Mouse (Mus musculus) heart, postnatal 0 days (tissue): ENCODE measurements around the gene Kcnq4. TPM values are rescaled to one million over a fixed set of nuclear protein-coding genes. Genes with fewer than 3 reads are reported as not detected.

Experiments used
- ATAC-seq: fragments of 200-750 bp; cut with Nextera tagmentation; 2 replicates; pipeline ENCODE4 v1.8.0; 2017; ENCODE audit warnings: low read depth, moderate number of reproducible peaks, moderate library complexity; ENCODE audit not compliant: insufficient read depth
- DNase-seq: peaks from one replicate; pipeline ENCODE4 v3.0.0-alpha.2; 2016; ENCODE audit warnings: low spot score
- H3K27ac ChIP-seq: fragments of 300-500 bp; sonication (generic); 2 replicates; pipeline ENCODE4 v1.5.1; 2014; ENCODE audit warnings: low read depth, mild to moderate bottlenecking
- H3K27me3 ChIP-seq: fragments of 300-500 bp; sonication (generic); 2 replicates; pipeline ENCODE4 v1.6.1; 2014; ENCODE audit warnings: low read length, mixed read lengths; ENCODE audit not compliant: control insufficient read depth, insufficient read depth
- H3K36me3 ChIP-seq: fragments of 300-500 bp; sonication (generic); replicated peaks from 2 replicates; pipeline ENCODE4 v1.6.1; 2014; ENCODE audit warnings: low read length, mixed read lengths; ENCODE audit not compliant: control insufficient read depth, insufficient read depth
- H3K4me1 ChIP-seq: fragments of 300-500 bp; sonication (generic); 2 replicates; pipeline ENCODE4 v1.6.1; 2014; ENCODE audit warnings: antibody characterized with exemption; ENCODE audit not compliant: control insufficient read depth, insufficient read depth
- H3K4me2 ChIP-seq: fragments of 300-500 bp; sonication (generic); 2 replicates; pipeline ENCODE4 v1.6.1; 2014; ENCODE audit warnings: low read depth, mild to moderate bottlenecking, low read length, moderate library complexity
- H3K4me3 ChIP-seq: fragments of 300-500 bp; sonication (generic); 2 replicates; pipeline ENCODE4 v1.5.1; 2014; ENCODE audit warnings: low read depth, low read length
- H3K9ac ChIP-seq: fragments of 300-500 bp; sonication (generic); replicated peaks from 2 replicates; pipeline ENCODE4 v1.6.1; 2014; ENCODE audit warnings: low read depth, low read length, mixed read lengths
- H3K9me3 ChIP-seq: fragments of 300-500 bp; sonication (generic); replicated peaks from 2 replicates; pipeline ENCODE4 v1.6.1; 2016; ENCODE audit warnings: low read length; ENCODE audit not compliant: control insufficient read depth
- CTCF ChIP-seq: IDR thresholded peaks from 2 replicates; pipeline ENCODE4 v1.5.1; 2016; ENCODE audit warnings: antibody characterized with exemption, control low read depth, low read depth
- EP300 ChIP-seq: IDR thresholded peaks from 2 replicates; pipeline ENCODE4 v1.6.1; 2016; ENCODE audit warnings: antibody characterized with exemption, low read depth
- WGBS: fragments of 180-500 bp; shearing (Covaris S2); extraction: QIAGEN DNeasy Blood & Tissue Kit; methylation state at CpG from one replicate; pipeline ENCODE4 v1.1.7; 2014; 5-methylcytosine and 5-hydroxymethylcytosine counted together
- polyA plus RNA-seq: library from polyadenylated mRNA; unstranded; fragments of >200 nt; fragmentation: Nextera tagmentation; extraction: Ambion mirVana; gene quantifications from 2 replicates; pipeline ENCODE4 v1.2.1, GENCODE M21; 2015
- total RNA-seq: library from RNA; depleted of rRNA; stranded (reverse); fragments of >200 nt; gene quantifications from 2 replicates; pipeline ENCODE4 v1.2.3, GENCODE M21; 2014; ENCODE audit warnings: low replicate concordance

The Kcnq4 gene
- total and polyA plus RNA-seq, 2 experiments from 2014 or later = 0.57 to 2.9 TPM

DNA sequence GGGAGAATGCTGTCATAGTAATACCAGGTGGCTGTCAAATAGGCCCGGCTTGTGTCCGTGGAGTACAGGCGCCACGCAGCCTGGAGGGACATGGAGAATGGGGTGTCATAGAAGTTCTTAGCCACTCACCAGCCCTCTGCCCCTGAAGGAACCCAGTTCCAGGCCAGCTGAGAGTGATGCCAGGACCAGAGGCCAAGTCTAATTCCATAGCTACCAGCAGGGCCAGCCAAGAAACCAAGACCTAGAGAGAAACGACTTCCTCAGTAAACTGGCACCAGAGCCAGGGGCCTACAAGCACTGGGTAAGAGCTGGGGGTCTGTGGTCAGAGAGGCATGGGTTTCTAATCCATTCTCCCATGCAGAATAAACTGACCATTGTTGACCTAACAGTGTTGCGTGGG, 35.4 kb downstream of the Kcnq4 start:
- 90% methylated on average over 6 of the region's 6 CpGs for WGBS
- TF ChIP-seq CTCF = no peak
- no peak for TF ChIP-seq EP300
- H3K27me3 ChIP-seq = peaks cover 38% of the 10 kb centered on the region
- H3K4me3 ChIP-seq = no peak overlapping the region
- peaks cover 6% of the 10 kb centered on the region for H3K4me1 ChIP-seq
- H3K9me3 ChIP-seq = no peaks in the 10 kb centered on the region
- no peaks in the 10 kb centered on the region for H3K36me3 ChIP-seq
- DNase-seq (no peak), ATAC-seq (no peak)
- H3K9ac ChIP-seq = no peak overlapping the region
- H3K27ac ChIP-seq = no peak overlapping the region
- H3K4me2 ChIP-seq = no peak overlapping the region

DNA sequence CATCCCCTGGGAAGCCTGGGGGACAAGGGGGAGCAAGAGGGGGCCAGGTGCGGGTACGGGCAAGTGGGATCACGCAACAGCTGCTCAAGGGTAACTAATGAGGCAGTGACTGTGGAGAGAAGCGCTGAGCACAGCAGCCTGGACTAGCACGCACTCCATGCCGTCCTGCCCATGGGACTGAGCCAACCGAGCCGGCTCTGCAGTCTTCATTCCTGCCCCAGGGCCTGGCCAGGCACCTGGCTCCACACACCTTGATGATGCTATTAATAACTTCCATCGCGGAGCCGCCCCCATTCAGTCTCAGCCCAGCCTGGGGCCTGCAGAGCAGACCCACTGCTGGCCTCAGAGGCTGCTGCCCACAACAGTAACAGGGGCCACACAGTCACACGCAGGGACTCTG, 36.2 kb downstream of the Kcnq4 start:
- H3K36me3 ChIP-seq = no peaks in the 10 kb centered on the region
- H3K27ac ChIP-seq = no peak overlapping the region
- H3K4me1 ChIP-seq = peaks cover 6% of the 10 kb centered on the region
- no peaks in the 10 kb centered on the region for H3K9me3 ChIP-seq
- no peak overlapping the region for H3K4me3 ChIP-seq
- ATAC-seq = no peak
- H3K4me2 ChIP-seq = no peak overlapping the region
- WGBS = 80% methylated on average over 12 of the region's 12 CpGs
- peaks cover 34% of the 10 kb centered on the region for H3K27me3 ChIP-seq
- no peak for TF ChIP-seq CTCF
- TF ChIP-seq EP300 = no peak
- no peak for DNase-seq
- no peak overlapping the region for H3K9ac ChIP-seq

- Histone ChIP-seq H3K27ac (no peak overlapping the region), H3K4me3 (no peak overlapping the region), H3K27me3 (peaks cover 31% of the 10 kb centered on the region), H3K36me3 (no peaks in the 10 kb centered on the region), H3K4me2 (no peak overlapping the region), H3K9me3 (no peaks in the 10 kb centered on the region), H3K4me1 (peaks cover 5% of the 10 kb centered on the region; the same call in 1 of the 2 replicates), H3K9ac (no peak overlapping the region)
- DNase-seq = no peak
- TF ChIP-seq CTCF (no peak), EP300 (no peak)
- ATAC-seq = no peak
- 90% methylated on average over 2 of the region's 2 CpGs for WGBS
These were observed 45.9 kb downstream of the Kcnq4 start for GRCm38 (mm10) chr4:120702511-120702910.

DNA sequence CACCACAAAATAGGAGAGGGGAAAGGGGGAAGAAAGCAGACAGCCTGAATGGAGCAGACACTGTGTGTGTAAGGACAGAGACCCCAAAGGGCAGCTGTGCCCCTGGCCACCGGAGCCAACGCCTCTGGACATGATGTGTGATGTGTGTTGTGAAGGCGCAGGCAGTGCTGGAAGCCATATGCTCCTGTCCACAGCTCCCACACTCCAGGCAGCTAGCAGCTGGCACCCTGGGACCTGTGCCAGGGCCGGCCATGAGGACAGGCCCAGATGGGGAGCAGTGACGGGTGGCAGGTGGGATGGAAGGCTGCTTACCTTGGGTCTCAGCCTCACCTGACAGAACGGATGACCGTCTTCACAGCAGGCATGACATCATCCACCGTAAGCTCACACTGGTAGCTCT, 46.4 kb downstream of the Kcnq4 start:
- Histone ChIP-seq H3K36me3 (no peaks in the 10 kb centered on the region), H3K4me3 (no peak overlapping the region), H3K4me1 (peaks cover 5% of the 10 kb centered on the region; the same call in 1 of the 2 replicates), H3K27ac (no peak overlapping the region), H3K9me3 (no peaks in the 10 kb centered on the region), H3K4me2 (no peak overlapping the region), H3K27me3 (peaks cover 36% of the 10 kb centered on the region), H3K9ac (no peak overlapping the region)
- WGBS = 61% methylated on average over 8 of the region's 8 CpGs
- TF ChIP-seq EP300 = no peak
- no peak for TF ChIP-seq CTCF
- DNase-seq (no peak), ATAC-seq (peak; percentile 24; the same call in 1 of the 2 replicates)

- Histone ChIP-seq H3K27ac (no peak overlapping the region), H3K4me3 (no peak overlapping the region), H3K4me2 (no peak overlapping the region), H3K4me1 (peaks cover 5% of the 10 kb centered on the region; the same call in 1 of the 2 replicates), H3K27me3 (peaks cover 38% of the 10 kb centered on the region), H3K9me3 (no peaks in the 10 kb centered on the region), H3K9ac (no peak overlapping the region), H3K36me3 (no peaks in the 10 kb centered on the region)
- TF ChIP-seq CTCF (no peak), EP300 (no peak)
- 82% methylated on average over 3 of the region's 3 CpGs for WGBS
- ATAC-seq = no peak
- no peak for DNase-seq
These were observed 47.2 kb downstream of the Kcnq4 start for GRCm38 (mm10) chr4:120701180-120701579.

DNA sequence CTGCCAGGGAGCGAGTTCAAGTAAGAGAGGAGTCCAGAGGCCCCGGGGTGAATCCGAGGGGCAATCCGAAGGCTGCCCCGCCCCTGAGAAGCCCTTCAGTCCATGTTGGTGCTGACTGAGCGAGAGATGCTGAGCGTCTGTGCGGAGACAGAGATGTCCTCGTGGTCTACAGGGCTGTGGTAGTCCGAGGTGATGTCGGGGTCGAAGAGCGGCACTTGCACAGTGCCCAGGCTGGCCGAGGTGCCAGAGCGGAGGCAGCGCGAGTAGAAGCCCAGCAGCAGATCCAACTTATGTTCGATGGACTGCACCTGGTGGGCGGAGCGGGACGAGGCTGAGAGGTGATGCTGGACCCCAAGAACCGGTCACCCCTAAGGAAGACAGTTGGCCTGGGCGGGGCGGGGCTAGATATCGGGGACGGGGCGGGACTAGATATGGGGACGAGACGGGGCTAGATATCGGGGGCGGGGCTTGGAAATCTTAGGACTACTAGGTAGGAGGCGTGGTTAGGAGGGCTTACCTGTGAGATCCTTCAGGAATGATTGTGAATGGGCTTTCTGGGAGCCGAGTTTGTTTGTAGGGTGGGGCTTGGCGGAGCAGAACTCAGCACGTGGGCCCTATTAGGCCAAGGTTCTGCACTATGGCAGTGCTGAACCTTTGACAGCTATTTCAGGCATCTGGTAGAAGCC, 50.5 kb downstream of the Kcnq4 start:
- no peak overlapping the region for H3K27ac ChIP-seq
- peaks cover 38% of the 10 kb centered on the region for H3K27me3 ChIP-seq
- DNase-seq (no peak), ATAC-seq (no peak)
- no peaks in the 10 kb centered on the region for H3K9me3 ChIP-seq
- H3K4me3 ChIP-seq = no peak overlapping the region
- no peak overlapping the region for H3K4me2 ChIP-seq
- H3K9ac ChIP-seq = no peak overlapping the region
- H3K4me1 ChIP-seq = no peaks in the 10 kb centered on the region
- no peak for TF ChIP-seq CTCF
- TF ChIP-seq EP300 = no peak
- WGBS = 18% methylated on average over 35 of the region's 35 CpGs
- H3K36me3 ChIP-seq = no peaks in the 10 kb centered on the region
